ENCODE assay signal across 1 mouse cellular context in the genomic region with DNA sequence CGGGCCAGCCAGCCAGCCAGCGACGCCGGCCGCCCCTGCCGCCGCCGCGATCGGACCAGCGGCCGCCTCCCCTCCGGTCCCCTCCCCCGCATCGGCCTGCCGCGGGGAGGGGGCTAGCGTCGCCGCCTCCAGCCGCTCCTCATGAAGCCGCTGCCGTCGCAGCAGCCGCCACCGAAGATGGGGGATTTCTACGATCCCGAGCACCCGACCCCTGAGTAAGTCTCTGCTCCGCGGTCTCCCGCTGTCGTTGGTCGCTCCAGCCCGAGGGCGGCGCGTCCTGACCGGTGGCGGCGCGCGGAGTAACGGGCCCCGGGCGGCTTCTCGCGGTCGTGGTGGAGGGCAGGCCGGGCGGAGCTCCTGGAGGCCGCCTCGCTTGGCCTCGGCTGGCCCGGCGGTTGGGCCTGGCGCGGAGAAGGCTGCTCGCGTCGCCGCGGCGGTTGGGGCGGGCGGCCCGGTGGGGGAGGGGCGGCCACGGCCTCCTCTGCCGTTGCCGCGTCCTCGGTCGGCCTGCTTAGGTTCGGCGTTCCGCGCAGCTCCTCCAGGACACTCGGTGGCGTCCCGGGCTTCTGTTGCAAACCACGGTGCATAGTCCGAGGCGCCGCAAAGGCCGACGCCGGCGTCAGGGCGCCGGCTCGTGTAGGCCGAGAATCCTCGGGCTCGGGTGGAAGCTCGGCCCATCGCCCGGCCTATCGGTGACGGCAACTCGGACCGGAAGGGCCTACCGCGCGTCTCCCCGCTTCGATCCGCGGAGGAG.
TF ChIP-seq lines count a peak whose summit lies in the region.

A gene (plus strand): TSS at position 60 of the 754 bp plus-strand sequence.

TF ChIP-seq in MEL, 35 proteins besides CTCF, POLR2A, EP300 and RAD21 (continued from another document):
- TF ChIP-seq JUND (IDR thresholded peaks at IDR 0.05; ENCODE audit: low read depth, low read length) (no peak), ETS1 (IDR thresholded peaks at IDR 0.05; ENCODE audit: low read depth, low read length) (no peak), KAT2A (conservative IDR thresholded peaks at IDR 0.05; ENCODE audit: low read depth, low read length) (no peak; the same call in 1 of the 2 replicates)
TF ChIP-seq in MEL: peak in this region for 6.
